Mouse (Mus musculus) neural tube, embryonic 11.5 days (tissue): ENCODE results near the gene Prrg2. TPM values are rescaled to one million over a fixed set of nuclear protein-coding genes. Genes with fewer than 3 reads are reported as not detected.
A peak's percentile ranks its signal among the peaks of the same experiment; 100 is the strongest.

Experiments
- ATAC-seq: fragments of 200-750 bp; cut with Nextera tagmentation; 2 replicates; pipeline ENCODE4 v1.8.0; 2017; ENCODE audit warnings: moderate number of reproducible peaks, mild to moderate bottlenecking, moderate TSS enrichment, moderate library complexity; ENCODE audit not compliant: insufficient read depth, low FRiP score, low TSS enrichment
- DNase-seq: peaks from one replicate; pipeline ENCODE4 v3.0.0-alpha.2; 2015; ENCODE audit warnings: low spot score
- H3K27ac ChIP-seq: fragments of 300-500 bp; sonication (generic); 2 replicates; pipeline ENCODE4 v1.5.1; 2014; ENCODE audit warnings: low read depth, mild to moderate bottlenecking, low read length
- H3K27me3 ChIP-seq: fragments of 300-500 bp; sonication (generic); 2 replicates; pipeline ENCODE4 v1.6.1; 2014; ENCODE audit warnings: mild to moderate bottlenecking, low read length, mixed read lengths; ENCODE audit not compliant: control insufficient read depth, insufficient read depth
- H3K36me3 ChIP-seq: fragments of 300-500 bp; sonication (generic); 2 replicates; pipeline ENCODE4 v1.6.1; 2014; ENCODE audit warnings: mild to moderate bottlenecking, low read length, moderate library complexity, mixed read lengths; ENCODE audit not compliant: control insufficient read depth, insufficient read depth
- H3K4me1 ChIP-seq: fragments of 300-500 bp; sonication (generic); 2 replicates; pipeline ENCODE4 v1.6.1; 2014; ENCODE audit warnings: low read length, mixed read lengths; ENCODE audit not compliant: control insufficient read depth, insufficient read depth
- H3K4me2 ChIP-seq: fragments of 300-500 bp; sonication (generic); 2 replicates; pipeline ENCODE4 v1.6.1; 2014; ENCODE audit warnings: low read depth, mild to moderate bottlenecking, moderate library complexity
- H3K4me3 ChIP-seq: fragments of 300-500 bp; sonication (generic); 2 replicates; pipeline ENCODE4 v1.5.1; 2014; ENCODE audit warnings: low read depth, low read length
- H3K9ac ChIP-seq: fragments of 300-500 bp; sonication (generic); 2 replicates; pipeline ENCODE4 v1.6.1; 2014; ENCODE audit warnings: mild to moderate bottlenecking, low read length
- H3K9me3 ChIP-seq: fragments of 300-500 bp; sonication (generic); 2 replicates; pipeline ENCODE4 v1.6.1; 2016; ENCODE audit warnings: low read length; ENCODE audit not compliant: control insufficient read depth
- WGBS: fragments of 180-500 bp; shearing (Covaris S2); extraction: QIAGEN DNeasy Blood & Tissue Kit; methylation state at CpG from one replicate; pipeline ENCODE4 v1.1.7; 2014; 5-methylcytosine and 5-hydroxymethylcytosine counted together
- polyA plus RNA-seq: library from polyadenylated mRNA; unstranded; fragments of >200 nt; fragmentation: Nextera tagmentation; extraction: Ambion mirVana; gene quantifications from 2 replicates; pipeline ENCODE4 v1.2.1, GENCODE M21; 2014

Gene Prrg2
- polyA plus RNA-seq, 1 experiment from 2014 or later, result 16.2 TPM

DNA sequence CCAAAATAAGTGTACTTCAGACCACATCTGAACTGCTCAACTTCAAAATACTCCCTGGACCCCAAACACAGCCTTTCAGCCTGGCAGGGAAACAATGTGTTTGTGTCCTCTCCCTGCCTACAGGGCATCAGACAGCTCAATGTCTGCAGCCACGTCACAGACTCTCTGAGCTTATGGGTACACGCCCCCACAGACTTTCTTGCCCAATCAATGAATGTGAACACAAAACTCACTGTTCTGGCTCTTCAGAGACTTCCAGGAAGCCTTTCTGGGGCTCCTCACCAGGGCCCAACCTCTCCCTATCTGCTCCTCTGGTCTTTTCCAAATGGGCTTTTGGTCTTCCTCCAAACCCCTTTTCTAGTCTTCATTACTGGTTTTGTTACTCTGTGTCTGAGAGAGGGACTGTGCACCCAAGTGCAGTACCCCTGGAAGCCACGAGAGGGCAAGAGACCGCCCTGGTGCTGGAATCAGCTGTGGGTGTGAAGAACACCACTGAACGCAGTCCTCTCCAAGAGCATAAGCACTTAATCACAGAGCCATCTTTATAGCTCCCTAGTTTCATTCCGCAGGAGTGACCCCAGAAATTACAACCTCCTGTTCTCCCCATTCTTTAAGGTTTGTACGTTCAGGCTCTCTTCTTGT is 24.6 kb downstream of the Prrg2 start:
- no peaks in the 10 kb centered on the region for H3K9me3 ChIP-seq
- H3K4me3 ChIP-seq, result no peak overlapping the region
- H3K4me1 ChIP-seq, result no peaks in the 10 kb centered on the region
- ATAC-seq, result no peak
- H3K36me3 ChIP-seq, result peaks cover 51% of the 10 kb centered on the region
- 74% methylated on average over 7 of the region's 7 CpGs for WGBS
- H3K27ac ChIP-seq, result no peak overlapping the region
- DNase-seq, result peak; percentile 52
- H3K4me2 ChIP-seq, result no peak overlapping the region
- H3K9ac ChIP-seq, result no peak overlapping the region
- H3K27me3 ChIP-seq, result no peaks in the 10 kb centered on the region

- no peak overlapping the region for H3K4me3 ChIP-seq
- H3K27me3 ChIP-seq, result no peaks in the 10 kb centered on the region
- WGBS, result 87% methylated on average over 11 of the region's 11 CpGs
- DNase-seq (no peak), ATAC-seq (no peak)
- H3K9ac ChIP-seq, result no peak overlapping the region
- no peak overlapping the region for H3K4me2 ChIP-seq
- H3K27ac ChIP-seq, result no peak overlapping the region
- H3K36me3 ChIP-seq, result peaks cover 52% of the 10 kb centered on the region
- H3K9me3 ChIP-seq, result no peaks in the 10 kb centered on the region
- H3K4me1 ChIP-seq, result no peaks in the 10 kb centered on the region
Observed at GRCm38 (mm10) chr7:45036702-45037101, 25.8 kb downstream of the Prrg2 start.

DNA sequence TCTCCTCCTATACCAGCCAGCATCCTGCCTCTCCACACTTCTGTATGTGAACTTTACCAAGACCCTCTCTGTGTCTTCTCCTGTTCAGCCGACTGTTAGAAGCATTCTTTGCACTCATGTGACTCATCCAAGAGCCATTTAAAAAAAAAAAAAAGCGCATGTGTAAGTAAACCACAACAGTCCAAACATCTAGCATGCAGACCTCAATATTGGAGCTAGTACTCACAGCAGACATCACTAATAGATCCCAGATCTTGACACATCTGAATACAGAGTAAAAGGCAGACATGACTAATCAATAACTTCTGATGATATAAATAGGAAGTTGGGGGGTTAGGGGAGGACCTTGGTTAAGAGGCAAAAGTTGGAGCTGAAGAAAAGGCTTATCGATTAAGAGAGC is 26.8 kb downstream of the Prrg2 start:
- Histone ChIP-seq H3K9ac (no peak overlapping the region), H3K27ac (no peak overlapping the region), H3K36me3 (peaks cover 53% of the 10 kb centered on the region), H3K9me3 (no peaks in the 10 kb centered on the region), H3K4me3 (no peak overlapping the region), H3K4me1 (no peaks in the 10 kb centered on the region), H3K27me3 (no peaks in the 10 kb centered on the region), H3K4me2 (no peak overlapping the region)
- no peak for ATAC-seq
- WGBS, result 94% methylated on average over 3 of the region's 3 CpGs
- DNase-seq, result no peak

DNA sequence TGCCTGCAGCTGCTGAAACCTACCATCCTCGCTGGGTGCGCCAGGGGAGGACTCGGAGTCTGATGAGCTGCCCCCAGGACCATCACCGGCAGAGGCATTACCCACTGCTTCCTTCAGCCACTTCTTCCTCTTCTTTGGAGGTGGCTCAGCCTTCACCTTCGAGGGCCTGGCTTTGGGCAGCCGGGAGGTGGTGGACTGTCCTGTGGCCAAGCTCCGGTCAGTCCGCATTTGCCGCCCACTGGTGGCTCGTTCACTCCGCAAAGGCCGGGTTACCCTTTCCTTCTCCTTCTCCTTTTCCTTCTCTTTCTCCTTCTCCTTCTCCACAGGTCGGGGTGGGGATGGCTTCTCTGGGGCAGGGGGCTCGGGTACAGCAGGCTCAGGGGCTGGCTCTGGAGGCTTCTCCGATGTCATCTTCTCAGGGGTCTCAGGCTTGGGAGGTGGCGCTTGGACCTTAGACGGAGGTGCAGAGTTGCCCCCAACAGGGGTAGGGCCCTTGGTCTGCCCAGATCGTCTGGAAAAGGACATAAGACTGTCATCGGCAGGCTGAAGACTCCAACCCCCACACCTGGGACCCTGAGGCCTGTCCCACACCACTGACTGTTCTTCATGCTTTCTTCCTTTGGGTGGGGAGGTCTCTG is 28.6 kb downstream of the Prrg2 start:
- Histone ChIP-seq H3K4me3 (no peak overlapping the region), H3K27ac (no peak overlapping the region), H3K27me3 (no peaks in the 10 kb centered on the region), H3K9me3 (no peaks in the 10 kb centered on the region), H3K36me3 (peaks cover 52% of the 10 kb centered on the region), H3K4me2 (no peak overlapping the region), H3K4me1 (no peaks in the 10 kb centered on the region), H3K9ac (no peak overlapping the region)
- ATAC-seq, result no peak
- no peak for DNase-seq
- WGBS, result 94% methylated on average over 19 of the region's 19 CpGs

- Histone ChIP-seq H3K9me3 (no peaks in the 10 kb centered on the region), H3K4me3 (no peak overlapping the region), H3K9ac (no peak overlapping the region), H3K36me3 (peaks cover 56% of the 10 kb centered on the region), H3K27ac (no peak overlapping the region), H3K27me3 (no peaks in the 10 kb centered on the region), H3K4me1 (no peaks in the 10 kb centered on the region), H3K4me2 (no peak overlapping the region)
- no peak for DNase-seq
- WGBS, result 98% methylated on average over 8 of the region's 8 CpGs
- ATAC-seq, result no peak
Observed at GRCm38 (mm10) chr7:45030857-45031256, 31.6 kb downstream of the Prrg2 start.

DNA sequence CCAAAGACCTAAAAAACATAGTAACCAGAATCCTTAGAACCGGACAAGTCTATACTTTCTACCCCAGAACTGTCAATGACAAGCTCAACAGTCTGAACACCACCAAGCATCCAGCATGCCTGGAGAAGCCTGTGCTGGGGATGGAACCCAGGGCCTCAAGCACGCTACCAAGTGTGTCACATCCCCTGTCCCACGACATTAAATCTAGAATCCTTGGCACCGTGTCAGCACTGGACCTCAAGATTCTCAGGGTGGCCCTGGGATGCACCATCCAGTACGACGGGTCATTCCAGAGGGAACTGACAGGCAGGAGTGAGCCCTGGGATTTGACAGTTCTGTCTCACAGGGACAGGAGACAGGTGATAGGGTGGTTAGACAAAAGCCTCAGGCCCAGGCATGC is 32.5 kb downstream of the Prrg2 start:
- no peak overlapping the region for H3K27ac ChIP-seq
- H3K27me3 ChIP-seq, result no peaks in the 10 kb centered on the region
- no peak overlapping the region for H3K4me2 ChIP-seq
- H3K36me3 ChIP-seq, result peaks cover 52% of the 10 kb centered on the region
- DNase-seq (no peak), ATAC-seq (no peak)
- H3K4me3 ChIP-seq, result no peak overlapping the region
- no peaks in the 10 kb centered on the region for H3K9me3 ChIP-seq
- 95% methylated on average over 6 of the region's 6 CpGs for WGBS
- no peaks in the 10 kb centered on the region for H3K4me1 ChIP-seq
- no peak overlapping the region for H3K9ac ChIP-seq

DNA sequence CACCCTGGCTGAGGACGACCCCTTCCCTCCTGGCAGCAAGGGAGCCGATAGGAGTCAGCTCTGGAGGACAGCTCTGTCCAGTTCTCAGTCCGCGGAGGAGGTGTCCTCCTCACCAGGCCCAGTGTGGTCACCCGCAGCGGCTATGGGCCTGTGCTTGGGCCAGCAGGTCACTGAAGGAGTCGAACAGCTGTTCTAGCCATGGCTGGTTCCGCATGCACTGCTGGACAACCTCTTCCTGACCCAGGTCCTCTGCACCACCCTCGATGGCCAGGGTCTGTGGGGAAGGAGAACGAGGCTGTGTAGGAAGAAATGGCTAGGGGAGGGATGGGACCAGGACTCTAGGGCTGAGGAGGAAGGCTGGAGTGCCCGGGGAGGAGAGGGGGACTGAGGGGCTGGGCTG is 34.1 kb downstream of the Prrg2 start:
- DNase-seq (no peak), ATAC-seq (no peak)
- Histone ChIP-seq H3K9me3 (no peaks in the 10 kb centered on the region), H3K27ac (no peak overlapping the region), H3K27me3 (no peaks in the 10 kb centered on the region), H3K36me3 (peaks cover 39% of the 10 kb centered on the region), H3K4me3 (no peak overlapping the region), H3K4me2 (no peak overlapping the region), H3K4me1 (no peaks in the 10 kb centered on the region), H3K9ac (no peak overlapping the region)
- 94% methylated on average over 11 of the region's 11 CpGs for WGBS

GRCm38 (mm10) chr7:45027761-45028160 is 34.7 kb downstream of the Prrg2 start:
- WGBS, result 93% methylated on average over 9 of the region's 9 CpGs
- ATAC-seq (no peak), DNase-seq (no peak)
- H3K27me3 ChIP-seq, result no peaks in the 10 kb centered on the region
- no peak overlapping the region for H3K9ac ChIP-seq
- no peaks in the 10 kb centered on the region for H3K9me3 ChIP-seq
- no peak overlapping the region for H3K4me3 ChIP-seq
- H3K27ac ChIP-seq, result no peak overlapping the region
- H3K4me1 ChIP-seq, result no peaks in the 10 kb centered on the region
- H3K4me2 ChIP-seq, result no peak overlapping the region
- peaks cover 36% of the 10 kb centered on the region for H3K36me3 ChIP-seq

DNA sequence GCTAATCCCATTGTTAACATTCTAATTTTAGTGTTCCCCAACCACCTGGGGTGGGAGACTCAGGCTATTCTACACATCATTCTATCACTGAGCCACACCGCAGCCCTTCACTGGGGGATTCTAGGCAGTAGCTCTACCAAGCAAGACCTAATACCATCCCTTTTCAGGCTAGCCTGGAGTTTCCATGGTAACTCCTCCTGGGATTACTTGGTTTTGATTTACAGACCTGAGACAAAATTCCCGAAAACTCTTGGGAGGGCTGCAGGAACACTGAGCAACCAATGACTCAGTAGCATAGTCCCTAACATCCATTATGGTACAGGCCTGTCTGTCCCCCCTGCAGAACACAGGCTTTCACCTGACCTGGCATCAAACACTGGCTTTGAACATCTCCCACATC is 36.2 kb downstream of the Prrg2 start:
- Histone ChIP-seq H3K9me3 (no peaks in the 10 kb centered on the region), H3K4me3 (no peak overlapping the region), H3K27me3 (no peaks in the 10 kb centered on the region), H3K4me2 (no peak overlapping the region), H3K9ac (no peak overlapping the region), H3K27ac (no peak overlapping the region), H3K36me3 (peaks cover 28% of the 10 kb centered on the region), H3K4me1 (no peaks in the 10 kb centered on the region)
- 51% methylated on average over 2 of the region's 2 CpGs for WGBS
- no peak for DNase-seq
- ATAC-seq, result peak; percentile 15; the same call in 1 of the 2 replicates
